Mouse (Mus musculus) right cerebral cortex, postnatal 4 days (tissue): ENCODE data around the gene Camkmt.

Experiments used
- DNase-seq: peaks from one replicate; pipeline ENCODE4 v3.0.0-alpha.2; 2022

Camkmt gene

DNA sequence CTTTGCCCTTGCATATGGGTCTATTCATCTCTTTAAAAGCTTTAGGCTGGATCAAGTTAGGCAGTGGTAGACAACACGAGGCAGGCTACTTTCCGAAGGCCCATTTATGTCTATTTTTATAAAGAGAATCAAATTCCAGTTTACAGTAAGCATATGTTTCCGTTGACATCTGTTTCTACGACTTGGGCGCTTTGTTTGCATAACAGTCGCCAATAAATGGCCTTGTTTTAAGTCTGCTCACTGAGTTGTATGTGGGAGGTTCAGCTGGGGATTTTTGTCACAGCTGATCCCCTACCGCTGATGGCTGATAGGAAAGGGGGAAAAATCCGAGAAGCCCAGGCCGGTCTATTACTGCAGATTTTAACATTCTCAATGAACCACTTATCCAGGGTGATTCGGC, 285.2 kb downstream of the Camkmt start:
- no peak for DNase-seq

DNA sequence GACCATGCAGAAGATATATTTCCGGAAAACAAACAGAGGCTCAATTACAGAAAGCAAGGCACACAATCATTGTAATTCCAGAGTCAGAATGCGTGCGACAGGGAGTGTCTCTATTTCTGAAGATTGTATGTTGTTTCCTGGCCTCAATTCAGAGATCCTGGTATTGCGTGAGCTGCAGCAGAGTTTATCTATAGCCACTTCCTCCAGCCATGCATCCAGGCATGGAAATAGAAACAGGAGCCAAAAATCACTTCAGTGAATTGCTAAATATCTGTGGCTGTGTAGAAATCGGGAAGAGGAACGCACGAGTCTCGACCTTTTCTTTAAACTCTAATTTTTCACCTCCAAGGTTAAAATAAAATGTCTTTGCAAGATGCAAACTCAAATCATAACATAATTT, 287.1 kb downstream of the Camkmt start:
- no peak for DNase-seq

DNA sequence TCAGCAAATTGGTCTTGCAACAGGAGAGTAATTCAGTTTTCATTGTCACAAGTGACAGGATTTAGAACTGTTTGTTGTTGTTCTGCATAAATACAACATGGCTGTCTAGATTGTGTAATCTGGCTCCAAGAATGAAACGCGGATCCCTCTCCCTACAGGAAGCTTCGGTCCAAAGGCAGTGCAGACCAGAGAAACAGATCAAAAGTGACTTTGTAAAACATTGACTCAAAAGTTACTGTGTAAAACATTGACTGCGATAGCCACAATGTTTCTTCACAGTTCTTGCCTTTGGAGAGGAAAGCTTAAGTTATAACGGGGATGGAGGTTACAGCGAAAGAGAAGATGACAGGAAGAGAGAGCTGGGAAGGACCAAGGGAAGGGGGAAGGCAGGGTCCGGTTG, 288.7 kb downstream of the Camkmt start:
- no peak for DNase-seq

DNA sequence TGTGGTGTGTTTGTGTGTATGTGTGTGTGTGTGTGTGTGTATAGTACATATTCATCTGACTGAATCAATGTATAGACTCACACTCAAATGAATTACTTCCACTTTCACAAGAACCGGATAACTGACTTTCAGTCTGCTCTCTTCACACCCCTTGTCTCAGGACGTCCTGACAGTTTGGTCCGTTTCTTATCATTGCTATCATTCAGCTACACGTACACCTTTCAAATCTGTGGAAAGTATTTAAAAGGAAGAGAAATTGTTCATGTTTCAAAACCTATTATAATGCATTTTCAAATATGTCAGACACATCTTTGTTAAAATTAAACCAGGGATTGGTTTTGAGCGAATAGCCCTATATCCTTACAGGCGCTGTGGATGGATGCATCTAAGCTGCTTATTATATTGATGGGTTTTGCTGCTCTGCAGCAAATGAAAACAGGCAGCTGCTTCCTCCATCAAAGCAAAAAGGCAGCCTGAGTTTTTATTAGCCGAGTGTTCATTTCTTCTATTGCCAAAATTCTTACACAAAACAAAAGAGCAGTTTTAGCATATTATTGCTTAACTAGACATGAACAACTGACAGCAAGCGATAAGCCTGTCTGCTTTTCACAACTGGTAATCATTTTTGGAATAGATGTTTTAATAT, 291.3 kb downstream of the Camkmt start:
- DNase-seq, result no peak

DNA sequence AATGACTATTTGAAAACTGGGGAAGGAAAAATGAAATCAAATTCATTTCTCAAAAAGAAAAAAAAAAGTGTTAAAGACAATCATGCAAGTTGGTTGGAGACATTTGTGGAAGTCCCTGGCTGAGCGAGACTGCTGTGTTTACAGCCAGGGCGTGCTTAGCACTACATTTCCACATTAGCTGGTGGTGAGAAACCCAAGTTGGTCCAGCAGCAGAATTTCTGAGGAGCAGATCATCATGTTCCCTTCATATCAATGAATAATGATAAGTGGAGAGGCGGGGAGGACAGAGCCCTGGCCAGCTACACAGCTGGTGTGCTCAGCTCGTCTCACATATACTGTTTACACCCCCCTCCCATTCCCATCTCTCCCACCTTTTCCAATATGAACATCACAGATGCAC, 292.0 kb downstream of the Camkmt start:
- no peak for DNase-seq

DNA sequence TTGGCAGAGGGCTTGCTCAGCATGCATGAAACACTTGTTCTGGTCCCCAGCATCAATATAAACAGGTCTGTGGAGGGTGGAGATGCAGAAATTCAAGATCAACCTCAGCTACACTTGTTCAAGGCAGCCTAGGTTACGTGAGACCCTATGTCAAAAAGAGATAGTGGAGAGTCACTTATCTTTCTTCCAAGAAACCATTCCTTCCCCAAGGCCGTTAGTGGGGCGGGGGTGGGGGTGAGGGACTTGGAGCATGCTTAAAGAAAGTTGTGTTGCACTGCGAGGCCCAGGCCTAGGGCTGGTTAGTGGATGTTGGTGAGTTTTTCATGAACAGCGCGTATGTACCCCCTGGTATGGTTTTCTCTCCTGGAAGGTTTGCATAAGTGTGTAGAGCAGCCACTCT, 292.6 kb downstream of the Camkmt start:
- DNase-seq, result no peak

DNA sequence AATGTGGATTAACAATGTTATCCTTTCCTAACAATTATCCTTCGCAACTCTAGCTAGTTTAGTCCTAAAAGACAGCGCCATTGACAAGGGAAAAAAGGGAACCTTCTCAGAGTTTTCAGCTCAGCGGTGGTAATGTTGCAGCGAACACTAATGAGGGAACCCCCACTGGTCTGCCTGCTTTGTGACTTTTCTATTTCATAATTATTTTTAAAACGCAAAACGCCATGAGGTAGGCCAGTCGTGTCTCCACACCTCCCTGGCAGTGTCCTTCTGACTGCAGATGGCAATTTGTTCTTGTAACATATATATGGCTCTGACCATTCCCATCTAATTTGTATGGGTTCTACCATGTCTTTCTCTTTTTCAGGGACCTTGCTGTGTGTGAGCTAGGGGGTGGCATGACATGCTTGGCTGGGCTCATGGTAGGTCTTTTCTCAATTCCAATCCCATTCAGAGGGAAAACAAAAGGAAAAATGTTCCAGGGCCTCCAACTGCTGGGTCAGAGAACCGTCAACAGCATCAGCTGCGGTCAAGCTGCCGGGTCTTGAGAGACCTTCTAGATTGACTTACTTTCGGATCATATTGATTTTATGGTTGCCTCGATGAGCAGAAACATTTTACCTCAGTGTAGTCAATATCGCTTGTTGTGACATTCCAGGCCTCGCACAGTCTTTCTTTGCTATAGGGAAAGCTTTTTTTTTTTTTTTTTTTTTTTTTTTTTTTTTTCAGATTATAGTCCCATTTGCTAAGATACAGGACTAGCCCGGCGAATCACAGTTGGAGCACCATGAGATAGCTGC, 302.9 kb downstream of the Camkmt start:
- DNase-seq, result no peak

DNA sequence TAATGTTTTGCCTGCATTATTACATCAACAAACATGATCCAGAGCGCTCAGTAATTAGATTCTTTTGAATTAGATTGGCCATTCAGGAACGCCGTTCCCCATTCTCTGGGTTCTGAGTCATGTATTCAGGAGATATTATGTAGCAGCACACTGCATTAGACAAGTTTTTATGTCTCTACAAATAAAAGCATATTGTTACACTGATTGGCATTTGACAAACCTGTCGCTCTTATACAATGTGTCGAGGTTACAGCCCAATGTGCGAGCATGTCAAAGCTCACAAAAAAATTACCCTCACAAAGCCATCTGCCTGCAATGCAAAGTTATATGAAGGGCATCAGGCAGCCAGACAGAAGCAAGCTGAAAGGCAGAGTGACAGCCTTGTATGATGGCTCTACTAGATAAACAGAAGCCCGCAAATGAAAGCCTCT, 303.6 kb downstream of the Camkmt start:
- no peak for DNase-seq

DNA sequence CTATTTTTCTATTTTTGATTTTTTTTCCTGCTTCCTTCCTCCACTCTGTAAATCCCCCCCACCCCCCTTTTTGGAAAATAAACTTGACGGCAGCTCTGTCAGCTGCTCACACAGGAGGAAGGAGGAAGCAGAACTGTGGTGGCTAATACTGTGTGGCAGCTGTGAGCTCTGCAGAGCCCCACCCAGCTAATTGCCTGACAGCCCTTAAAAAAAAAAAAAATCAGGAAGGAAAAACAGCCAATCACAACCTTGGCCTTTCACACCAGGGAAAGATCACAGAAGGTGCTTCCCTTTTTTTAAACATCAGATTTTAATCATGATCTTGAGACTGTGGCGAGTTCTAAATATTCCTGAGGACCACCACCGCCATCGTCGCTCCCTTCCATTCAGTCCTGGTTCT, 305.1 kb downstream of the Camkmt start:
- no peak for DNase-seq

DNA sequence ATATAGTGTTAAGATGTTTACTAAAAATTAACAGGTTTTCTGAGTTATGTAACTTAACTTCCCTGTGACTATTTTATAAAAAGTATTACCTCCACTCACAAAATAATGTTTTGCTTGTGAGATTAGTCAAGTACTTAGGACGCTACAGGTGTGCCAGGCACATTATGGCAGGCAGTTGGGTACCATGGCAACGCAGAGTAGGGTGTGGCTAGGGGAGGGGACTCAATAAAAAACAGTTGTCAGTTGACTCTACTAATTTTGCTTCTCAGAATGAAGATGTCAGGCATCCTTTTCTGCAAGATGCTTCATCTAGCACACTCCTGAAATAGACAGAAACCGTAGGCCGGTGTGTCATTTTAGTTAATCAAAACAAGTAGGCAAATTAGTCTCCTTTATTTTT, 310.4 kb downstream of the Camkmt start:
- DNase-seq, result no peak

DNA sequence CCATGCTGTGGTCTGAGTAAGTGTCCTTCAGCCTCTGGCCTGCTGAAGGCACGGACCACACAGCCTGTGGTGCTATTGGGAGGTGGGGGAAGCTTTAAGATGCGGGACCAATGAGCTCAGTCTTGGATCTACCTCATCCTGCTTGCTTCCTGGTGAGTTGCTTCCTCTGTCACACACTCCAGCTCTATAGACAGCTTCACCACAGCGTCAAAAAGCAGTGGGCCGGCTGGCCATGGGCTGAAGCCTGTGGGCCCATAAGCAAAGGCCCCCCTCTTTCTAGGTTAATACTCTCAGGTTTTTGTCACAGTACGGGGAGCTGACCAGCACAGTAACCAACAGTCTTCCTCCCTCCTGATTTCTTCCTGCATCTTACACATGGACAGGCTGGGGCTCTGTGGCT, 314.8 kb downstream of the Camkmt start:
- no peak for DNase-seq

DNA sequence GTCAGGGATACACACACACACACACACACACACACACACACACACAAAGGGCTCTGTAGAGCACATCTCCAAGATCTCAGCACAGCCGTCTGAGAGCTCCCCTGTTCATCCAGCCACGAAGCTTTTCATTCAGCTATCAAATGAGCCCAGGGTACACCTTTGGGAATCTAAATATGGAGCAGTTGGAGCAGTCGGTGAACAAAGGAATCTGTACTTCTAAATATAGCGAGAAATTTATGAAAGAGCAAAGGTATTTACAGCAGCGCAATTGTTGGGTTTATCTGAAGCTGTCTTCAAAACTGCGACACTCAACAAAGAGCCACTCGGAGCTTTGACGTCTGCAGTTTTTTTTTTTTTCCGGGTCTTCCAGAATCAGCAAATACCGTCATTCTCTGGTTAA, 315.8 kb downstream of the Camkmt start:
- no peak for DNase-seq

DNA sequence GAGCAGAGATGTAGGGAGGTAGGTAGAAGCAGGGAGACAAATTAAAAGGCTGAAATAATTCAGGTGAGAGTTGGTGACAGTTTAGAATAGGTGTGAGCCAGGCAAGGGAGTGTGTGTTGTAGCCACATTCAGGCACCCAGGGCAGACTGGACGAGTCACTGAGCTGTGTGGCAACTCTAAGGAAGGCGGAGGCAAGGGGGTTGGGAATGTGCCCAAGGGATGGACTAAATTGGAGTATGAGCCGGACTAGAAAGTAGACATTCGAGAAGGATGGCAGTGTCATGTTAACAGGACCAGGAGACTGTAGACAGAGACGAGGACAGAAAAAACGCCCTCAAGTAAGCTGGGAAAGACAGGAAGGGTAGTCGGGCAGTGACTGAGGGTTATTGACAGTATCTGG, 338.5 kb downstream of the Camkmt start:
- no peak for DNase-seq

DNA sequence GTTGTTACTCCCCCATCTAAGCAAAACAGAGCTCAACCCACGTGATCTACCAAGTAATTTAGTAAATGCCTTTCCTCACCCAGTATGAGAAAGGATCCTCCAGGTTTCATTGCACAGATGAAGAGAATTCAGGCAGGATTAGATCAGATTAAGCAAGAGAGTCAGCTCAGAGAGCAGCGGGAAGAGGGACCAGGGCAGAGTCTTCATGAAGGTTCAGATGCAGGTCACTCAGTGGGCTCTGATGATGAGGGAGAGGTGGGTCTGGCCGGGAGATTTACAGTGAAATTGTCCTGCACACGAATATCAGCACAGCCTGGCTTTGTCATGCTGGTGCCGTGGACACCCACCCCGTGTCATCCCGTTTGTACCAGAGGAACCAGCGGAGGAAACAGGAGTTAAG, 342.6 kb downstream of the Camkmt start:
- DNase-seq, result no peak

DNA sequence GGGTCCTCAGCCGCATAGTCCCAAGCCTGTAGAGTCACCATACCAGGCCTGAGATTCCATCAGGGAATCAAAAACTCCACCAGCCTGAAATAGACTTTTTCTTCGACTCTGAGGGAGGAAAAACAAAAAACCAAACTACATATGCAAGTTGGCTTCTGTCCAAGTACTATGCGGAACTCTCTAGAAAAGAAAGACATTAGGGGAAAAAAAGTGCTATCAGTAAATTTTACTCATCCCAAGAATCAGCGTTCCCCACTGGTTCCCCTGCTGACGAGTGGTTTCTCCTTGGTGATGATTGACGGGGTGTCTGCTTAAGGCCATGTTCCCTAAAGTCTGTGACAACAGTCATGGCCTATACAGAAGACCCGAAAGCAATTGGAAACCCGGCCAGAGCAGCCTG, 352.7 kb downstream of the Camkmt start:
- DNase-seq, result no peak

DNA sequence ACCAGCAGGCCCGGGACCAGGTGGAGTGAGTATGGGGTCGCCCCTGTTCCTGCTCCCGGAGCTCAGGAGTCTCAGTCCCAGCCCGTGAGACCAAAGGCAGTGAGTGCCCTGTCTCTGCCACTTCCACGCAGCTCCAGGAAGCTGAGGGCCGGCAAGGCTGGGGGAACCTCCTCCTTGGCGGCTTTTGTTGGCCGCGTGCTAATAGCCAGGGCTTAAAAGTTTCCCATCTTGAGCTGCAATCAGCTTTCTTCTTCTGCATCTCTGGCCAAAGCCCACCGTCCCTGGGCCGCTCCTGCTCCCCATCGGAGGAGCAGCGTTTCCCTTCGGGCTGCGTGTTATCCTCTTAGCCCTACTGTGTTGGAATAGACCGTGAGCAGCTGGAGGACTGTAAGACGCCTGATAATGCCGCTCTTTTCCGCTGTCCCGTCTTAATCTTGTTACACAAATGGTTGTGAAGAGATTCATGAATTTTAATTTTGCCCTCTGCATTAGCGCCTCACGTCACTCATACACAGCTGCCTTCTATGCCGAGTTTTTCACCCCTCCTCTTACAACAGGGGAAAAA, 364.1 kb downstream of the Camkmt start:
- no peak for DNase-seq

DNA sequence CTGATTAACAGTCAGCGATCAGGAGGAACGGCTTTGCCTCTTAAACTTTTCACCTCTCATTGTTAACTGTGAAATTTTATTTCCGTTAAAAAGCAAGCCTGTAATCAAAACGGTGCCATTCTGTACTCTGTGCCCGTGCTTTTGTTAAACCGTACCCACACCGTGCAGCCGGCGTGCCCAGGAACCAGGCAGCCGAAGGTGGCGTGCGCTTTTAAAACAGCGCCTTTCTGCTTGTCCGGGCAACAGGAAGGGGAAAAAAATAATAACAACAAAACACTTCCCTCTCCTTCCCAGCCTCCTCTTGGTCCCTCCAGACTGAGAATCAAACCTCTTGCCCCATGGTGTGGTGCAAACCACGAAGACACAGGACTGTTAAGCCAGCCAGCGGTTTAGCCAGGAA, 364.7 kb downstream of the Camkmt start:
- no peak for DNase-seq

DNA sequence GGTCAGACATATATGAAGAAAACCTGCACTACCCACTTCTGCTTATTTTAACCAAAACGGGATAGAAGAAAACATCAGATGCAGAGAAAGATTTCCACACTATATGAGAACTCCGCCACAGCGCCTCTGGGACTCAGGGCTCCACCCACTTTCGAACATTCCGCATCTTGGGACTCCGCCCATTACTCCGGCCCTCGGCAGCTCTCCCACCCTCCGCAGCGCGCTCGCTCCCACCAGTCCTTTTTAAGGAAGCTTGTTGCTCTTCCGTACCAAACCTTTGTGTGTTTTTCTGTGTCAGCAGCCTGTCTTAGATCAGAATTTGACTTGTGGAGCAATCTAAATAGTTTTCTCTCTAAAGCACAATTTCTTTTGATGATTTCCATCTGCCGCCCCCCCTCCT, 367.7 kb downstream of the Camkmt start:
- DNase-seq, result no peak

DNA sequence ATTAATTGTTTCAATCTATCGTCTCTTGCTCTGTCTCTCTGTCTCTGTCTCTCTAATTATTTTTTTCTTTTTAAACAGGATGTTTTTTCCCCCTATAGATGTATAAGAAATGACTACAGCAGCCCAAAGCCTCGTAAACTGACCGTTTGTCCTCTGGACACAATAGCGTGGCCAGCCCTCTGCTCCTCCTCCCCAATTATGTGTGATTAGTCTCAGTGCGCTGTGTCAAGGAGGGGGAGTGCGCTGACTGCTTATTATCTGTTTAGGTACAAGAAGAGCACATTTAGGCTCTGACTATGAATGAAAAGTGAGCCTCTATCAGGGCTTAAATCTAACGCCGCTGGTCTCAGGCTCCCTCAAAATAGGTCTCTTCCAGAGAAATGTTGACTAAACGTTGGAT, 368.2 kb downstream of the Camkmt start:
- no peak for DNase-seq

DNA sequence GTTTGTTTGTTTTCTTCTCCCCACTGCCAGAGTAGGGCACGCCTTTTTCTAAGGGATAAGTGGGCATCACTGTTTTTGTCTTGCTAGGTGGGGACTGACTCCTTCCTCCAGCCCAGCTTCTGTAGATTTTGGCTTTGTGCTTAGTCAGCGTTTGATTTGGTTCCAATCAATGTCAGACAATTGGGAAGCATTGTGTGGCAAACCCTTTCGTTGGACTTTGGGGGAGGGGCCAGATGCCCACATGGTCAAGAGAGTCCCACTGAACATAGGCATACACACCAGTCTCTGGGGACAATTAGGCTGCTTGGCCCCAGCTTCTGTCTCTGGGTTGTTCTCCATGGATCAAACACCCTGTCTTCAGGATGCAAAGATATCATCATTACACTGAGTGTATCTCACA, 371.2 kb downstream of the Camkmt start:
- DNase-seq, result no peak

DNA sequence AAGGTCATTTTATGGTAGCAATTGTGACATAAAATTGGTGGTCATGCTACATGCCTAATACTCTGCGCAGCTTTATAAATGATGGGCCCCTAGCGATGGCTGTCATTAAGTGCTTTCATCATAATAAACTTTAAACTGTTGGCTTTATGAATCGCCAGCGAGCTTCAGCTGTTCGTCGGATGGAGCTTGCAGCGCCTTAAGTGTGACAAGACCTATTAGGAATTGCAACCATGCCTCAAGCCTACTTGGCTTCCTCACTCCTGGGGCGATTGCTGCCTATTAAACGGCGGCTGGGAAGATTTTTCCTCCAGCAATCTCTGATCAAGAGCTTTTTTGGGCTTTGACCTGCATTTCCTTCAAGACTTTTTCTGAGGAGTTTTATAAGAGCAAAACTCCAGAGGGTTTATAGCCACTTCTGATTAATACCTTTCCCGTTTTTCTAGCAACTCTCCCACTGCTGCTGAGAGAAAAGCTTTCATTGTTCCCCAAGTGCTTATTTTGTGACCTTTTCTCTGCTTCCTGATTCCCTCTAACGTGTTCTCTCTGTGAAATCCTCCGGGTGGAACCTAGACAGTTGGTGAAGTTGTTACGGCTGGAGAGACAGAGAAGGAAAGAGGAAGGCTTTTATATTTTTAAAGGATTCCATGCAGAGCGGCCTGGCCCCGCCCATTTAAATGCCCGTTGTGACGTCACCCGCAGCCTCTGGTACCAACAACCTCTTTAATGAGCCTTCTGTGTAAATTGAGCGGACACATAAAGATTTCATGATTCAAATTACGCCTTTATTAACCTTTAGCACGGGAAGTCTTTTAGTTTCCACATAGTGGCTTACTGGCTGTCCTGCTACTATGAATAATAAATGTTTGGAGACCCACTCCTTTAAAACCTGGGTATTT, 373.4 kb downstream of the Camkmt start:
- DNase-seq, result no peak

DNA sequence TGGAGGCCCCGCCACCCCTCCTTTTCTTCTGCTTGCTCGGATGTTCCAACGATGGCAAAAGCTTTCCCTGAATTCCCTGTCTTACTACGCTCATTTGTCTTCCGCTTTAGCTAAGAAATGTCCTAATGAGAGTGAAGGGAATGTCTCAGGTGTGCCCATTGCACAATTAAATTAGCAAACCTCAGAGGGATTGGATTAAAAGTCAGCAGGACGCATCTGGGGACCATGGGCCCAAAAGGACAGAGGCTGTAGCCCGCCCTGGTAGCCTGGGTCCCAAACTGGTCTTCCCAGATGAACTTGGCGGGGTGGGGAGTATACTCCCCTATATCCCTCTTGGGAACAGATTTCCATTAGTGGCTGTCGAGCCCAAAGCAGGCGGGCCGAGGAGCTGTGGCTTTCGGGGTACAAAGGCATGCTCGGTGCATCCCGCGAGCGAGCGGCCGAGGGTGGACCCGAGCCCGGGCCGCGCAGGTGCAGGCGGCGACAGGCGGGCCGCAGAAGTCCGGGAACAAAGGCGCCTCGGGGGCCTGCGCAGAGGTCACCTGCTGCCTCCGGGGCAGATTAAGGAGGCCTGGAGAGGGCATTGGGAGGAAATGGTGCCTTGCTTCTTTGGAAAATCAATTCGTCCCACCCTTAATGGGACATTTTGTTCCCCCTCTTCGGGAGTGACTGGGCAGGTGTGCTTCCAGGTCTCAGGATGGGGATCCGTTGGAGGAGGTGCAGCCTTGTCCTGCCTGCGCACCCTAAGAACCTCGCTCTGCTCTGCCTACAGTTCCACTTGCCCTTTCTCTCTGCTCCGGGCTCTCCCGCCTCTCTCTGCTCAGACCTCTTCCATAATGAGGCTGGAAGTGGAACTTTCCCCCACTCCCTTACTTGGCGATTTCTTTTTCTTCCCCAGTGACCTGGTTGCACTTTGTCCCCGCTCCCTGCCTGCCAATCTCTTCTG, 374.4 kb downstream of the Camkmt start:
- DNase-seq, result no peak
